Mouse (Mus musculus) heart, embryonic 14.5 days (tissue): Measurements from ENCODE around the gene Cst3. TPM values are rescaled to one million over a fixed set of nuclear protein-coding genes. Genes with fewer than 3 reads are reported as not detected.

ENCODE experiments used
- ATAC-seq: fragments of 200-750 bp; cut with Nextera tagmentation; 2 replicates; pipeline ENCODE4 v1.8.0; 2017; ENCODE audit warnings: low read depth, moderate TSS enrichment; ENCODE audit not compliant: insufficient number of reproducible peaks, insufficient read depth, low FRiP score
- H3K27ac ChIP-seq, 2 experiments: fragments of 200-500 bp in 1 of 2; fragments of 300-500 bp in 1 of 2; sonication (generic) in 1 of 2; replicated peaks in 1 of 2; 2 replicates each; pipeline ENCODE4 v1.5.1; 2012 to 2014; ENCODE audit warnings: low read depth in 2 of 2, low read length in 2 of 2, control low read depth in 1 of 2, mild to moderate bottlenecking in 1 of 2, mixed read lengths in 1 of 2; ENCODE audit not compliant: control insufficient read depth in 1 of 2, insufficient read depth in 1 of 2
- H3K27me3 ChIP-seq: fragments of 300-500 bp; sonication (generic); 2 replicates; pipeline ENCODE4 v1.6.1; 2014; ENCODE audit warnings: mild to moderate bottlenecking, low read length, control low read depth; ENCODE audit not compliant: control insufficient read depth, insufficient read depth
- H3K36me3 ChIP-seq: fragments of 300-500 bp; sonication (generic); 2 replicates; pipeline ENCODE4 v1.6.1; 2014; ENCODE audit warnings: mild to moderate bottlenecking, control low read depth, low read length, mixed read lengths; ENCODE audit not compliant: control insufficient read depth, insufficient read depth
- H3K4me1 ChIP-seq, 2 experiments: fragments of 200-500 bp in 1 of 2; fragments of 300-500 bp in 1 of 2; sonication (generic) in 1 of 2; 2 replicates each; pipeline ENCODE4 v1.6.1; 2012 to 2014; ENCODE audit warnings: low read length in 2 of 2, control low read depth in 1 of 2, mixed read lengths in 1 of 2; ENCODE audit not compliant: control insufficient read depth in 2 of 2, insufficient read depth in 2 of 2
- H3K4me2 ChIP-seq: fragments of 300-500 bp; sonication (generic); 2 replicates; pipeline ENCODE4 v1.6.1; 2014; ENCODE audit warnings: mild to moderate bottlenecking, low read length
- H3K4me3 ChIP-seq, 2 experiments: fragments of 200-500 bp in 1 of 2; fragments of 300-500 bp in 1 of 2; sonication (generic) in 1 of 2; 2 replicates each; pipeline ENCODE4 v1.5.1; 2012 to 2014; ENCODE audit warnings: low read length in 2 of 2, mild to moderate bottlenecking in 2 of 2, control low read depth in 1 of 2, low read depth in 1 of 2, moderate library complexity in 1 of 2; ENCODE audit not compliant: control insufficient read depth in 1 of 2, insufficient read depth in 1 of 2
- H3K9ac ChIP-seq: fragments of 300-500 bp; sonication (generic); 2 replicates; pipeline ENCODE4 v1.6.1; 2014; ENCODE audit warnings: mild to moderate bottlenecking, low read length
- H3K9me3 ChIP-seq: fragments of 300-500 bp; sonication (generic); 2 replicates; pipeline ENCODE4 v1.6.1; 2016; ENCODE audit warnings: low read length, control low read depth; ENCODE audit not compliant: control insufficient read depth
- WGBS: fragments of 180-500 bp; shearing (Covaris S2); extraction: QIAGEN DNeasy Blood & Tissue Kit; methylation state at CpG from one replicate; pipeline ENCODE4 v1.1.7; 2014; 5-methylcytosine and 5-hydroxymethylcytosine counted together
- polyA plus RNA-seq: library from polyadenylated mRNA; unstranded; fragments of >200 nt; fragmentation: Nextera tagmentation; extraction: Ambion mirVana; gene quantifications from 2 replicates; pipeline ENCODE4 v1.2.1, GENCODE M21; 2014

Gene Cst3
- polyA plus RNA-seq, 1 experiment from 2014 or later: 992 TPM

DNA sequence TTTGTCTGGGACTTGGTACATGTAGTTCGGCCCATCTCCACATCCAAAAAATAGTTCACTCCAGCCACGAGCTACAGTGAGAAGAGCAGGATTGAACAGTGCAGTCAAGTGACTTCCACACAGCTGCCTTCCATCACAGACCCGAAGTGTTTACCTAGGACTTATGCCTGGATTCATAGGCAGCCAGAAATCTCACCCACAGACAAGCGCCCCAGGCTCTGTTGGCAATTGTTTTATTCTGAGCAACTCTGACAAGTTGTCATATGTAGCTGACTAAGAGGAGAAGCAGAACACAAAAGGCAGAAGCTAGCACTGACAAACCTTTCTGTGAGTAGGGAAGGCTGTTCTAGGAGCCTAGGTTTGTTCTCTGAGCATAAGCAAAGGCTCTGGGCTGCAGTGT lies 2.6 kb downstream of the Cst3 start:
- H3K36me3 ChIP-seq: peaks cover 22% of the 10 kb centered on the region
- H3K9ac ChIP-seq: peak overlapping the region; percentile 91
- H3K4me3 ChIP-seq: peak overlapping the region; percentile 74 to 88; a peak in 2 of 4 replicates
- H3K4me2 ChIP-seq: peak overlapping the region; percentile 78
- H3K9me3 ChIP-seq: no peaks in the 10 kb centered on the region
- peaks cover 25 to 41% of the 10 kb centered on the region in 2 experiments for H3K4me1 ChIP-seq
- H3K27me3 ChIP-seq: no peaks in the 10 kb centered on the region
- H3K27ac ChIP-seq: peak overlapping the region; percentile 66 to 92
- ATAC-seq: no peak
- 34% methylated on average over 4 of the region's 4 CpGs for WGBS

DNA sequence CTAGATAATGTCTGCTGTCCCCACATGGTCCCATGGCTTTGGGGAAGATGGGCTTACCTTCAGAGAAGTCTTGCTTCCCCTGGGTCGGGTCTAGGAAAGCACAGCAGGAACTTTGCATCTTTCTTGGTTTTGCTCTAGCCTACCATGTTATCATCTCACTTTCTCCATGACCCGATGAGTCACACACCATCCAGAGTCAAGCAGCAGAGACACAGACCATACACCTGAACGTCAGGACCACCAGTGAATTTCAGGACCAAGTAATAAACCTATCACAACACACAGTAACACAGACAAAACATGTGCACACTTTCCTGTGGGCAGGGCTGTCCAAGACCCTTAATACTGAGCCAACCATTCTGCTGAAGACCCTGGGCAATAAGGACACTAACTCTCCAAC lies 5.0 kb downstream of the Cst3 start:
- no peak overlapping the region for H3K4me3 ChIP-seq
- no peaks in the 10 kb centered on the region for H3K9me3 ChIP-seq
- H3K9ac ChIP-seq: no peak overlapping the region
- no peak overlapping the region for H3K27ac ChIP-seq
- peaks cover 22% of the 10 kb centered on the region for H3K36me3 ChIP-seq
- no peaks in the 10 kb centered on the region for H3K27me3 ChIP-seq
- H3K4me2 ChIP-seq: no peak overlapping the region
- no peak for ATAC-seq
- 79% methylated on average over 3 of the region's 3 CpGs for WGBS
- peaks cover 15 to 24% of the 10 kb centered on the region in 2 experiments for H3K4me1 ChIP-seq

DNA sequence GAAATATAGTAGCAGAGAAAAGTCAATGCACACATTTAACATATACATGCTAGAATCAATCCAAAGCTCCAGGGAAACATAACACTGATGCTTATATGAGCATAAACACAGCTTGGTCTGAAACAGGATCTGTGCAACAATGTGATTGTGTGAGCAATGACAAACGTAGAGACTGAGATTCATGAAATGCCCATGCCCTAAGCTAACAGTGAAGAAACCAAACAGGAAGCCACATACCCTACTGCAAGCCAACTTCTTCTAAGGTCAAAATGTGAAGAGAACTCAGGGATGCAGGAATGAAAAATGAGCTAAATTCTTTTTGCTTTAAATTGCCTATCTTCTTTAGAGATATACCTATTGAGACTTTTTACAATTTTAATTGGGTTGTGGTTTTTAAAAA lies 6.5 kb downstream of the Cst3 start:
- H3K9me3 ChIP-seq: no peaks in the 10 kb centered on the region
- WGBS: 69% methylated on average over 1 of the region's 1 CpGs
- H3K36me3 ChIP-seq: peaks cover 22% of the 10 kb centered on the region
- H3K4me2 ChIP-seq: no peak overlapping the region
- H3K27me3 ChIP-seq: no peaks in the 10 kb centered on the region
- no peak overlapping the region for H3K4me3 ChIP-seq
- no peak for ATAC-seq
- no peak overlapping the region for H3K9ac ChIP-seq
- no peak overlapping the region for H3K27ac ChIP-seq
- peaks cover 10 to 27% of the 10 kb centered on the region in 2 experiments for H3K4me1 ChIP-seq

DNA sequence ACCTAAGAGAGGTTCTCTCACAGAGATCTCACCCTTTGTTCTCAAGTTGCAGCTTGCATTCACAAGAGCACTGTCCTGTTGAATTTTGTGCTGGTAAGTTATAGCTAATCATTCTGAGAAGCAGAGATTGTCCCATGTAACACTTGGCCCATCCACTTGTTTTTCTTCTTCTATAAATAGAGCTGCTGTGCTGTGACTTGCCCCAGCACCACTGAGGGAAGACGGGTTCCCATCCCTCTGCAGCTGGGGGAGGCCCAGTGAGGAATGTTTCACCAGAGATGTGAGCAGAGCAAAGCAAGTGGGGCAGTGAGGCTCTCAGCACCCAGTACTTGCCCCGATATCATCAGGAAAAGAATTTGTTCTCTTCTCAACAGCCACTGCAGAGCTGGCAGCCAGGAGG lies 10.5 kb downstream of the Cst3 start, which contains the start of gene 9230104L09Rik:
TSS of gene 9230104L09Rik (minus strand) at position 73 of the 400 bp plus-strand sequence.
- WGBS: 6% methylated on average over 2 of the region's 2 CpGs
- ATAC-seq: peak; percentile 75; the same call in 1 of the 2 replicates
- Histone ChIP-seq H3K4me2 (peak within 1 kb of the TSS; percentile 31; the same call in 1 of the 2 replicates), H3K27me3 (no peaks in the 10 kb centered on the region), H3K27ac (peak within 1 kb of the TSS; percentile 17 to 74), H3K9ac (no peak within 1 kb of the TSS), H3K4me1 (peaks cover 0 to 9% of the 10 kb centered on the region in 2 experiments; a peak in 1 of 4 replicates), H3K9me3 (no peaks in the 10 kb centered on the region), H3K36me3 (no peaks in the 10 kb centered on the region), H3K4me3 (no peak within 1 kb of the TSS)

DNA sequence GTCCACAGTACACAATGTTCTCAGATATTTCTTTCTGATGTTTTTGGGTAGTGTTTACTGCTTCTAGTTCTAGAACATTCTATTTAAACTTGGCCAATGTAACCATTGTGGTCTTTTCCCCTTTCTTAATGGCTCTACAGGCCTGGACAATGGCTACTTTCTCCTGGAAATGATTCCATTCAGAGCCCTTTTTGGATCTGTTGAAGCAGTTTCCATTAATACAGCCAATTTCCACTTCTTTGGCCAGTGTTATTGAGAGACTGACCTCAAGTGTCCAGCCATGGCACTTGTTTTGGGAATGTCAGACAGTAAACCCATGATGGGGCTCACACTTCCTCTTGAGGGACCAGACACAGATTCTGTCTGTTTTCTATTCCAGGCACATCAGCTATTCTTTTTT lies 13.8 kb downstream of the Cst3 start:
- H3K9me3 ChIP-seq: no peaks in the 10 kb centered on the region
- H3K4me1 ChIP-seq: peaks cover 2 to 21% of the 10 kb centered on the region in 2 experiments
- H3K4me2 ChIP-seq: no peak overlapping the region
- H3K27ac ChIP-seq: no peak overlapping the region
- ATAC-seq: no peak
- no peaks in the 10 kb centered on the region for H3K27me3 ChIP-seq
- no peak overlapping the region for H3K9ac ChIP-seq
- H3K36me3 ChIP-seq: no peaks in the 10 kb centered on the region
- H3K4me3 ChIP-seq: no peak overlapping the region

DNA sequence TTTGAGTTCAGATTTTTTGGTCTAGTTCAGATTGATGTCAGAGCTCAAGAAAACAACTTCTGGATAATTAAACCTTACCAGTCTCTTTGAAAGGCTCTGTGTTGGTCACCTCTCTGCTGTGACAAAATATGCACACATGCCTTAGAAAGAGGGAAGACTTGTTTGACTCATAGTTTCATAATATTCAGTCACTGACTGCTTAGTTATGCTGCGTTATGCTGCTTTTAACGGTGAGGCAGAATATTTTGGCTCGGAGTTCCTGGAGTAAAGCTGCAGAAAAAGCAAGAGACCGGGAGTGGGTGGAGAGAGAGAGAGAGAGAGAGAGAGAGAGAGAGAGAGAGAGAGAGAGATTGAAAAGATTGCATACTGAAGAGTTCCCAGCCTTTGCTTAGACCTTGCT lies 14.5 kb downstream of the Cst3 start:
- Histone ChIP-seq H3K4me3 (no peak overlapping the region), H3K4me2 (no peak overlapping the region), H3K9me3 (no peaks in the 10 kb centered on the region), H3K27me3 (no peaks in the 10 kb centered on the region), H3K4me1 (peaks cover 2 to 26% of the 10 kb centered on the region in 2 experiments), H3K9ac (no peak overlapping the region), H3K27ac (0 out of 4 replicates have a peak overlapping the region, but pooled peaks of 1 of the 2 experiments have one; percentile 6), H3K36me3 (no peaks in the 10 kb centered on the region)
- 71% methylated on average over 4 of the region's 4 CpGs for WGBS
- ATAC-seq: no peak

DNA sequence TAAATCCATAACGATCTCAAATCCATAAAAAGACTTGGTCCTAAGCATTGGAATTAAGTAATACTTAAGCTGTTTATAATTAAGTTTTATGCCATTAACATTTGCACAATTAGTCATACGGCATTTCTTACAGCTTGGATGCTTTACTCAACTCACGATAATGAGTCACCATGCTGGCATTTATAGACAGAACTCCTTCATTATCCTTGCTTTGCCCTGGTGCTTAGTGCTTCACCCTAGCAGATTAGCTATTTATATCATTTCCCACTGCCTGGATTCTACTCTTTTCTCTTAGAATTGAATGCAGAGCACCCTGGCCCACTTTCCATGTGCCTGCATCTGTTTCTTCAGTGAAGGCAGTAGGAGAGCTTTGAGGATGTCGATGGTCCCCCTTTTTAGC lies 18.0 kb downstream of the Cst3 start:
- 56% methylated on average over 4 of the region's 4 CpGs for WGBS
- peak overlapping the region in 1 of 2 experiments; percentile 50; a peak in 1 of 4 replicates for H3K27ac ChIP-seq
- no peak overlapping the region for H3K9ac ChIP-seq
- no peaks in the 10 kb centered on the region for H3K36me3 ChIP-seq
- H3K4me2 ChIP-seq: no peak overlapping the region
- H3K4me3 ChIP-seq: no peak overlapping the region
- H3K9me3 ChIP-seq: no peaks in the 10 kb centered on the region
- no peak for ATAC-seq
- no peaks in the 10 kb centered on the region for H3K27me3 ChIP-seq
- H3K4me1 ChIP-seq: peaks cover 2 to 17% of the 10 kb centered on the region in 2 experiments
